Comparison of ENCODE assay signal across 20 mouse cellular contexts in genomic region chr11:48913611-48914010, GRCm38 (mm10). TPM values are rescaled to one million over a fixed set of nuclear protein-coding genes. Genes with fewer than 3 reads are reported as not detected.
"Had no signal": no experiment of that assay in that cellular context is flagged by ENCODE, and none has a peak within 500 bp of the region (broad histone marks: within the 10 kb centered on the region; RNA-seq: fewer than 3 reads in every experiment).

No protein-coding gene starts in this region.

- H3K36me3 ChIP-seq: kidney, embryonic 15.5 days; limb, embryonic 10.5 days; limb, embryonic 13.5 days; liver, embryonic 12.5 days; liver, embryonic 15.5 days; lung, embryonic 15.5 days; midbrain, embryonic 12.5 days; midbrain, embryonic 15.5 days; neural tube, embryonic 13.5 days; stomach, embryonic 15.5 days had no signal

- H3K27ac ChIP-seq: kidney, embryonic 15.5 days; limb, embryonic 10.5 days; limb, embryonic 13.5 days; liver, embryonic 12.5 days; liver, embryonic 15.5 days; lung, embryonic 15.5 days; midbrain, embryonic 12.5 days; midbrain, embryonic 15.5 days; neural tube, embryonic 13.5 days; stomach, embryonic 15.5 days had no signal

- H3K4me1 ChIP-seq: kidney, embryonic 15.5 days; limb, embryonic 10.5 days; limb, embryonic 13.5 days; liver, embryonic 15.5 days; lung, embryonic 15.5 days; midbrain, embryonic 12.5 days; midbrain, embryonic 15.5 days; neural tube, embryonic 13.5 days; stomach, embryonic 15.5 days had no signal

- H3K9me3 ChIP-seq: kidney, embryonic 15.5 days; limb, embryonic 10.5 days; limb, embryonic 13.5 days; liver, embryonic 12.5 days; liver, embryonic 15.5 days; lung, embryonic 15.5 days; midbrain, embryonic 12.5 days; midbrain, embryonic 15.5 days; neural tube, embryonic 13.5 days; stomach, embryonic 15.5 days had no signal

- H3K4me2 ChIP-seq: kidney, embryonic 15.5 days; limb, embryonic 13.5 days; liver, embryonic 12.5 days; liver, embryonic 15.5 days; lung, embryonic 15.5 days; midbrain, embryonic 12.5 days; midbrain, embryonic 15.5 days; neural tube, embryonic 13.5 days; stomach, embryonic 15.5 days had no signal

- H3K9ac ChIP-seq: kidney, embryonic 15.5 days; limb, embryonic 13.5 days; liver, embryonic 12.5 days; liver, embryonic 15.5 days; lung, embryonic 15.5 days; midbrain, embryonic 12.5 days; midbrain, embryonic 15.5 days; neural tube, embryonic 13.5 days; stomach, embryonic 15.5 days had no signal

- H3K4me3 ChIP-seq: kidney, embryonic 15.5 days; limb, embryonic 10.5 days; limb, embryonic 13.5 days; liver, embryonic 12.5 days; liver, embryonic 15.5 days; lung, embryonic 15.5 days; midbrain, embryonic 12.5 days; midbrain, embryonic 15.5 days; myocyte; neural tube, embryonic 13.5 days; stomach, embryonic 15.5 days had no signal

- DNase-seq: kidney, adult 11 months; kidney, adult 8-10 months; kidney, postnatal 10 days; kidney, postnatal 36 days; liver; lung, adult 18-20 months; lung, postnatal 10 days; lung, postnatal 36 days; thymus, postnatal 25 days had no signal

- ATAC-seq: liver, embryonic 12.5 days; midbrain, embryonic 15.5 days had no signal

- H3K27me3 ChIP-seq: kidney, embryonic 15.5 days; limb, embryonic 13.5 days; liver, embryonic 12.5 days; liver, embryonic 15.5 days; lung, embryonic 15.5 days; midbrain, embryonic 12.5 days; midbrain, embryonic 15.5 days; neural tube, embryonic 13.5 days; stomach, embryonic 15.5 days had no signal

RNA-seq across cellular contexts. Expression of gene Gm5431, which starts 11.6 kb away (rescaled TPM):
- polyA plus RNA-seq: limb, embryonic 10.5 days; myocyte had no signal
